Mouse (Mus musculus): ENCODE results near the gene AI837181.

Gene AI837181

DNA sequence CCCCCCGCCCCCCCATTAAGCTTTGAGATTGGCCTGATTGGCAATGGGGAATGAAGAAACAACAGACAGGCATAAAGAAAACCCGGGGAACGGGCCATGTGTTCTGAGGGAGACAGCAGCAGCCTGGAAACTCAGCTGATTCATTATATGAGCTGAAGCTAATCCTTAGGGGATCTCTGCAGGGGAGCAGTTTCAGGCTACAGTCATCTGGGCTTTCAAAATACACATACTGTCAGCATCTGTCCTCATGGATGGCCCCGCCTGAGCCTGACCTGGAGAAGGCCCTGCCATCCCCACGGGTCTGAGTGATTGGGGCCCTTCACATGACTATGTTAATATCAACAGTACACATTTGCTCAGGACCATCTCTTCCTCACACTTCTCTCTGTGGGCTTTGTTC lies 46.9 kb downstream of the AI837181 start:
- no peak for DNase-seq (ENCODE audit: low read depth, low spot score)

- DNase-seq (ENCODE audit: low read depth, low spot score): peak; percentile 39
Observed at GRCm38 (mm10) chr19:5472857-5473256, 47.9 kb downstream of the AI837181 start.

- DNase-seq (ENCODE audit: low read depth, low spot score): peak; percentile 68
Observed at GRCm38 (mm10) chr19:5473720-5474119, 48.8 kb downstream of the AI837181 start, which contains the start of gene Efemp2. TSS of gene Efemp2 (plus strand) at chr19:5473954.

- peak; percentile 44 for DNase-seq (ENCODE audit: low read depth, low spot score)
Observed at GRCm38 (mm10) chr19:5474281-5475068, 49.5 kb downstream of the AI837181 start.

DNA sequence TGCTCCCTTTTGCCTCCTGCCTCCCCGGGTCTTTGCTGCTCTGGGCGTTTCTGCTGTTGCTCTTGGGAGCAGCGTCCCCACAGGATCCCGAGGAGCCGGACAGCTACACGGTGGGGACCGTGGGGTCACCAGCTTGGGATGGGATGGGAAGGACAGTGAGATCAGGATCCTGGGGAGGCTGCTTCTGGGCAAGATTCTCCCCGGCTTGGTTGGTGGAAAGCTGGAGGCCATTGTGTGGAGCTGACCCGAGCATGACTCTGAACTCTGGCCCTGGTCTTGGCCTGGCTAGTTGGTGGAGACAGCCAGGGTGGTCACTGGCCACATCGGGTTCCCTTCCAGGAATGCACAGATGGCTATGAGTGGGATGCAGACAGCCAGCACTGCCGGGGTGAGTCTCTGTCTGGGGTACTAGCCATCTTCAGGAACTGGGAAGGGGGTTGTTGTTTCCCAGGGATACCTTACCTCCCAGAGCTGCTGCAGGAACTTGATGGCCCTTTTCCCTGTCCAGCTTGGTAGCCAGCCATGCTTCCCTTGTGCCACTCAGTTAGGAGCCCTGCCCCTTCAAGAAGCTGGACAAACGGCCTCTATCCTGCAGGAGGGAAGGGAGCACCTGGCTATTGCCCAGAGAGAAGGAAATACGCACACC lies 50.2 kb downstream of the AI837181 start:
- no peak for DNase-seq (ENCODE audit: low read depth, low spot score)
